Mouse (Mus musculus) embryonic fibroblast, embryonic 13.5 days (primary cell): ENCODE measurements around the gene Cep135. TPM values are rescaled to one million over a fixed set of nuclear protein-coding genes. Genes with fewer than 3 reads are reported as not detected.
A peak's percentile ranks its signal among the peaks of the same experiment; 100 is the strongest.

ENCODE experiments used
- H3K27ac ChIP-seq: 2 replicates; pipeline ENCODE4 v1.5.1; 2012; ENCODE audit warnings: low read length, control low read depth, inconsistent platforms; ENCODE audit not compliant: insufficient read depth
- H3K4me1 ChIP-seq: 2 replicates; pipeline ENCODE4 v1.6.1; 2011; ENCODE audit warnings: low read length; ENCODE audit not compliant: control insufficient read depth, insufficient read depth
- H3K4me3 ChIP-seq: 2 replicates; pipeline ENCODE4 v1.5.1; 2011; ENCODE audit warnings: mild to moderate bottlenecking, control low read depth, low read length; ENCODE audit not compliant: insufficient read depth
- CTCF ChIP-seq: IDR thresholded peaks from 2 replicates; pipeline ENCODE4 v1.5.1; 2011; ENCODE audit warnings: mild to moderate bottlenecking, control low read depth, low read length, moderate library complexity, borderline replicate concordance; ENCODE audit not compliant: insufficient read depth
- POLR2A ChIP-seq: IDR thresholded peaks from 2 replicates; pipeline ENCODE4 v1.6.1; 2011; ENCODE audit warnings: low read depth, mild to moderate bottlenecking, control low read depth, low read length, moderate library complexity
- polyA plus RNA-seq: library from polyadenylated mRNA; stranded (reverse); fragments of >200 nt; gene quantifications from 2 replicates; pipeline ENCODE4 v1.2.4, GENCODE M21; 2011; ENCODE audit warnings: low read depth; ENCODE audit not compliant: missing spikeins, insufficient read length

The Cep135 gene
- polyA plus RNA-seq, 1 experiment, result 9.7 TPM

DNA sequence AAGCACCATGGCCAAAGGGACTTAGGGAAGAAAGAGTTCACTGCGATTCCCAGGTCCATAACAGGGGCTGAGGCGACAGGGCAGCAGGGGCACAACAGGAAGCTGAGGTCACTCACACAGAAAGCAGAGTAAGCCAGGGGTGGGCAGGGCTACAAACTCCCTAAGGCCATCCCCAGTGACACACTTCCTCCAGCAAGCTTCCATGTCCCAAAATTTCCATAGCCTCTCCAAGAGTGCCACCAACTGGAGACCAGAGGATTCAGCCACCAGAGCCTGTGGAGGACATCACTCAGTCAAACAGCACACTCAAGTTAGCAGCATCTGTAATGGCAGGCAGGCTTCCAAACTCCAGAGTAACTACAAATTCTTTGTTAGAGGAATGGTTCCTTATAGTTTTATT lies 47.1 kb downstream of the Cep135 start:
- TF ChIP-seq POLR2A, result no peak
- no peak for TF ChIP-seq CTCF
- Histone ChIP-seq H3K27ac (no peak overlapping the region), H3K4me1 (no peaks in the 10 kb centered on the region), H3K4me3 (no peak overlapping the region)

DNA sequence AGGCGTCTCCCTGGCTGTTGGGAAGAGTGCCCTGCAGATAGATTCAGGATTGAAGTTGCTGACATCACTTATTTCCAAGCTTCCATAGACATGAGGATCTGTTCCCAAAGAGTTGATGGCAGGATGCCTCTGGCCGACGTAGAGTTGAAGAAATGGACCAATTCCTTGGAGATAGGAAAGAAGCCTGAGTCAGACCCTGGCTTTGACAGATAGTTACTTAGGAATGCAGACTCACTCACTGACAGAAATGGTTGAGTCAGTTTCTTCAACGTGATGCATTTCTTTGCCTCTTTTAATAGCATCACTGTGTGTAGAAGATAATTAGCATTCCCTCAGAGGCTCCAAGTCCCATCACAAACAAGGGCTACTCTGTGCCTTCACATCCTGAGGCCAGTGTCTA lies 53.6 kb downstream of the Cep135 start:
- no peak overlapping the region for H3K4me3 ChIP-seq
- peaks cover 10% of the 10 kb centered on the region for H3K4me1 ChIP-seq
- H3K27ac ChIP-seq, result no peak overlapping the region
- TF ChIP-seq POLR2A (no peak), CTCF (no peak)

DNA sequence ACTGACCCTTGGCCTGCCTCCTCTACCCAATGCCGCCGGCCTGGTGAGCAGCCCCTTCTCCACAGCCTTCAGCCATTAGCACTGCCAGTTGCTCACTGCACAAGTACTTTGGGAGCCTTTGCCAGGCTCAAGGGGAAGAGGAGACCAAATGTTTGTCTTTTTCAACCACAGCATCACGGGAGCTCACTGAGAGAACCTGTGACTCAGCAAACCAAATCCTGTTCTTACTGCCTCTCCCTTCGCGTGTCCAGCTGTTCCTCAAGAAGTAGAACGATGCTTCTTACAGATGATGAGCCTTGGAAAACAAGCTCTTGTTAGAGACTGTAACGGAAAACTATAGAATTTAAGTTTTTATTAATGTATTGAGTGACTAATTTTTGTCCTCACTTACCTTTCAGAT lies 55.7 kb downstream of the Cep135 start:
- no peak for TF ChIP-seq CTCF
- no peak for TF ChIP-seq POLR2A
- H3K4me1 ChIP-seq, result peaks cover 16% of the 10 kb centered on the region
- no peak overlapping the region for H3K27ac ChIP-seq
- H3K4me3 ChIP-seq, result no peak overlapping the region

DNA sequence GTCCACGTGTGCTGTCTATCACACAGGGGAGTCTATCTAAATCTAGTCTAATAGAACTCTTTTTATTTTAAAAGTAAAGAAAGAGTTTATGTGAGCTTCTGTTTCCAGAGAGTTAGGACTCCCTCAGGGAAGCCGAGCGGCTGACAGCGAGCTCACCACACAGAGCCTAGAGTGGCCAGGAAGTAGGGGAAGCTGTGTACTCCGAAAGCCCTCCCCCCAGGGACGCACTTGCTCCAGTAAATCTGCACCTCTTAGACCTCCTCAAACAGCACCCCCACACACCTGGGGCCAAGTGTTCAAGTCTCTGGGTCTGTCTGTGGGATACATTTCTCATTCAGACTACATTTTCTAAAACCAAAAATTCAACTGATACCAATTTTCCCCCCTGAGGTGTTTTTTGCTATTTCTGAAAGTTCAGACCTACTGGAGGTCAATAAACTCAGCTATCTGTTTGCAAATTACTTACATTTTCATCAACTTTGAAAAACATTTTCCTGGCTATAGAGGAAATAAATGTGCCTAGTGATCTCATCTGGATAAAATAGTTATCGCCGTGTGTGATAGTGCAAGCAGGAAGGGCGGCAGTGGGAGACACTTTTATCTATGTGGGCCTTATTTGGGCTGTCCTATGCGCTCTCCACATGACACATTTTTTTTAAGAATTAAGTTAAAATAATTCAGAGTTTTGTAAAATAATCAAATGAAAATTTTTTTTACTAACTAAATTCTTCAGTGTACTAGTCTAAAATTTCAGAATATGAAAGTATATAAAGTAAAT lies 56.8 kb downstream of the Cep135 start:
- H3K27ac ChIP-seq, result no peak overlapping the region
- no peak overlapping the region for H3K4me3 ChIP-seq
- TF ChIP-seq CTCF (no peak), POLR2A (no peak)
- peaks cover 16% of the 10 kb centered on the region for H3K4me1 ChIP-seq

DNA sequence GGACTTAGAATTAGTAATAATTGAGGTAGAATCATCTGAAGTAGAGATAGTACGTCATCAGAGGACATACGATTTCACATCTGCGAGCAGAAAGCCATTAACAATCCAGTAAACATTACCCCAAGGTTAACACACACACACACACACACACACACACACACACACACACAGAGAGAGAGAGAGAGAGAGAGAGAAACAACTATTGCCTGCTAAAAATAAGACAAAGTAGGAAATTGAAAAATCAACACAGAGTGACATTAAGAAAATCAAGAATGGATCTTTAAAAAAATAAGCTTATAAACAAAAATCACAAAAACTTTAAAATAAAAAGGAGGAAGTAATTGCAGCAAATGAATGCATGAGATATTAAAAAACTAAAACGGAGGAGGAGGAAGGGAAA lies 61.4 kb downstream of the Cep135 start:
- Histone ChIP-seq H3K4me3 (no peak overlapping the region), H3K27ac (no peak overlapping the region), H3K4me1 (peaks cover 6% of the 10 kb centered on the region)
- no peak for TF ChIP-seq CTCF

DNA sequence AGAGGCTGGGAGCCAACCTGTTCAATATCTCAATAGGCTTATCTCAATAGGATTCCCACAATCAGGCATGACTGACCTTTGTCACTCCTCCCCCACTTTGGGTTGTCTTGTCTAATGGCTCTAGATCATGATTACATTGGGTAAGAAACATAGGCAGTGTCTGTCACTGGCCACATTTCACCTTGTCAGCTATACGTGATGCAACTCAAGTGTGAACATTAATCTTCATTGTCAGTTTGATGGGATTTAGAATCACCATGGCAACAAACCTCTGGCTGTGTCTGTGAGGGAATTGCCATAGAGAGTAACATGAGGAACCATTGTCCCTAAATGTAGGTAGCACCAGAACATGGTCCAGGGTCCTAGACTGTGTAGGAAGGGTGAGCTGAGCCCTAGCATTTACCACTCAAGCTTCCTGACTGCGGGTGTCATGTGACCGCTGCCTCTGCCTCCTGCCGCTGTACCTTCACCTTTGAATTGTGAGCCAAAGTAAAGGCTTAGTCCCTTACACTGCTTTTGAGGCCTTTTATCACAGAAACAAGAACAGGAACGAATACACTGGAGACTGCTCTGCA lies 62.7 kb downstream of the Cep135 start:
- Histone ChIP-seq H3K4me1 (peaks cover 6% of the 10 kb centered on the region), H3K27ac (no peak overlapping the region), H3K4me3 (no peak overlapping the region)
- TF ChIP-seq CTCF, result no peak
- no peak for TF ChIP-seq POLR2A

DNA sequence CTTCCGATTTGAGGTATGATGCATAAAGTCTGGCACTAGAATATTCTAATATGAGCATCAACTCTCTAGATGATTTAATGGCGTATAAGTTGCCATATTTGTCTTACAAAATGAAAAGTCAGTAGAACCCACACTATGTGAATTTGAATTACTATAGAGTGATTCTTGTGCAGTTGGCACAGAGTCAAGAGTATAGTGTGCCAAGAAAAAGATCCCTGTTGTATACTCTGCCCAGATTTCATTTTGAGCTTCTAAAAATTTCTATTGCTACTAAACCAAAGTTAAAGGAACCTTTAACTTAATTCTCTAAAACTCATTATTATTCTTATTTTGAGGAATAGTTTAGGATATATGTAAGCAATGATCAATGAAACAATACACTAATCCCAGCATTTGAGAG lies 67.7 kb downstream of the Cep135 start, which contains the start of gene C530008M17Rik:
Gene C530008M17Rik (plus strand): TSS at position 301 of the 400 bp plus-strand sequence.
- H3K27ac ChIP-seq, result no peak within 1 kb of the TSS
- H3K4me3 ChIP-seq, result peak within 1 kb of the TSS; percentile 45
- no peak for TF ChIP-seq POLR2A
- H3K4me1 ChIP-seq, result no peaks in the 10 kb centered on the region

DNA sequence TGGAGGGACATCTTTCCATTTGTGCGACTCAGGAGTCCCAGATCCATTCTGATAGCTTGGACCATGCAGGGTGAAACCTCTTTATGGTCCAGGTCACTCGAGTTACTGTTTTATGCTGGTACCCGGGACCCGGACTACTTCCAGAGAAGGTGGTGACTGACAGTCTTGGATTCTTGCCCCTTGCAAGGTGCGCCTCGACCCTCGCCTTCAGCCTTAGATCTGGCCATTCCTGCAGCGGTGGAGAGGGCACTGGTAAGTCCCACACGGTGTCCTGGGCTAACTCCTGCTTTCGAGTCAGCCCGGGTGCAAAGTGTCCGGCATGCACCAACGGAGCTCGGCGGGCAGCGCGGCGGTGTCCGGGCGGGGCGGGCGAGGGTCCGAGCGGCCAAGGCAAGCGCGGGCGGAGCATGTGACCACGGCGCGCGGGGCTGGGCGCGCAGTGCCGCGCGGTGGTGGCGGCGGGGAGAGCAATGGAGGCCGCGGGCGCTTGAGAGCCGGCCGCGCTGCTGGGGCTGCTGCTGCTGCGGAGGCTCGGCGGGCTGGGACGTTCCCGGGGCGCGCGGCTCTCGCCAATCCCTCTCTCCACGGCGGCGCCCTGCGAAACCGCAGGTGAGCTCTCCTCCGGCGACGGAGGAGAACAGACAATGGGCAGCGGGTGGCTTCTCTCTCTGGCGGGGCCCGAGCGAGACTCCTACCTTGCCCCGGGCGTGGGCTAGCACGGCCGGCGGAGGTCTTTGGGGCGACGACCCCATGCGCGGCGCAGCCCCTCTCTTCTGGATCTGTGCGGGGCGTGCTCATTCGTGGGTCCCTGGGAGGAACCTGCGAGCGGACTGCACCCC lies 69.0 kb downstream of the Cep135 start:
- TF ChIP-seq CTCF (0 out of 2 replicates have a peak, but pooled peaks have one; percentile 27), POLR2A (peak; percentile 50; the same call in 1 of the 2 replicates)
- Histone ChIP-seq H3K4me1 (no peaks in the 10 kb centered on the region), H3K4me3 (peak overlapping the region; percentile 87), H3K27ac (no peak overlapping the region)

DNA sequence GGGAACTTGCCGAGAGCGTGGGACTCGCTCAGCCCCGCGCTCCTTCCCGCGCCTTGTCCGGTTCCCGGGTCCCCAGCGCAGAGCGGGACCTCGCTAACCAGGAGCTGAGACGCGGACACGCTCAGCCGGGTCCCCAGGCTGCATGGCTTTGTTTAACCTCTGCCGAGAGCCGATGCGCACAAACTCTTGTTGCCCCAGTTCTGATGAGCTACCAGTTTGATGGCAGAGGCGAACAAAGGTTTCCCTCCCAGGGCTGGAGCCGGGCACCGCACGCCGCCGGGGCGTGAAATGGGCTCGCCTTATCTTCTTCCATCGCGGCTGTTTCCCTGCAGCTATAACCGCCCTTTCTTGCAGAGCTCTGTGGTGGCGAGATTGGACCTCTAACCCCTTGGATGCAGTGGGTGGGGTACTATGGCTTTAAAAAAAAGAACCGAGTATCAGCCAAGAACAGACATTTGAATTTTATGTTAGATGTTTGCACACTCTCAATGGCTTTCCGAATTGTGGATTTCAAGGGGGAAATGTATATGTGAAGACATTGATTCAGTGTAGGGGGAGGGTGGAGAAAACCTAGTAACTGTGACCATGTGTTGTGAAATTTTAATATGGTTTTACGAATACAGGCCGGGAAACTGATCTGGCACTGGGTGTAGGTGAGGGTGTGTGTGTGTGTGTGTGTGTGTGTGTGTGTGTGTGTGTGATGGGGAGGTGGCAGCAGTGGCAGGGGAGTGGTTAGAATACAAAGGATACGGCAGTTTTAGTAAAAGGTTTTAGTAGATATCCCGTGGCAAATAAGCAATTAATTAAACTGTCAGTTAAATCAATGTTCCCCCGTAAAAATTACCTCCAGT lies 69.8 kb downstream of the Cep135 start:
- no peaks in the 10 kb centered on the region for H3K4me1 ChIP-seq
- H3K27ac ChIP-seq, result no peak overlapping the region
- TF ChIP-seq POLR2A (no peak), CTCF (no peak)
- H3K4me3 ChIP-seq, result peak overlapping the region; percentile 87
